Mouse (Mus musculus) CH12.LX (cell line): Measurements from ENCODE around the gene Ncf4. TPM values are rescaled to one million over a fixed set of nuclear protein-coding genes. Genes with fewer than 3 reads are reported as not detected.

ENCODE experiments used
- DNase-seq: peaks from one replicate; pipeline ENCODE4 v3.0.0-alpha.2; 2013; ENCODE audit errors: extremely low read depth
- H3K27ac ChIP-seq: 2 replicates; pipeline ENCODE4 v1.5.1; 2012; ENCODE audit warnings: low read depth, mild to moderate bottlenecking, control low read depth, moderate library complexity; ENCODE audit not compliant: insufficient read depth
- H3K27me3 ChIP-seq: replicated peaks from 2 replicates; pipeline ENCODE3; 2012; ENCODE audit warnings: inconsistent platforms
- H3K36me3 ChIP-seq, 2 experiments: replicated peaks in 1 of 2; 2 replicates each; pipeline versions ENCODE3 to v1.6.1; 2012; ENCODE audit warnings: inconsistent platforms in 1 of 2, low read length in 1 of 2, mild to moderate bottlenecking in 1 of 2, mixed read lengths in 1 of 2, moderate library complexity in 1 of 2; ENCODE audit not compliant: control insufficient read depth in 1 of 2, insufficient read depth in 1 of 2
- H3K4me1 ChIP-seq, 2 experiments: 2 replicates each; pipeline ENCODE4 v1.6.1; 2012; ENCODE audit warnings: inconsistent platforms in 1 of 2, moderate library complexity in 1 of 2; ENCODE audit not compliant: insufficient read depth in 2 of 2, control insufficient read depth in 1 of 2
- H3K4me2 ChIP-seq: 2 replicates; pipeline ENCODE4 v1.6.1; 2012; ENCODE audit warnings: low read depth, mild to moderate bottlenecking, control low read depth; ENCODE audit not compliant: poor library complexity, insufficient read depth, severe bottlenecking
- H3K4me3 ChIP-seq, 3 experiments: fragments of 150-350 bp in 1 of 3; sonication (generic) in 1 of 3; replicated peaks in 1 of 3; 2 replicates each; pipeline versions ENCODE3 to v1.5.1; 2011 to 2012; ENCODE audit warnings: low read depth in 2 of 3, low read length in 2 of 3, mild to moderate bottlenecking in 2 of 3, moderate library complexity in 2 of 3, control low read depth in 1 of 3, improper control_type of control experiment in 1 of 3, inconsistent platforms in 1 of 3, mixed read lengths in 1 of 3; ENCODE audit not compliant: poor library complexity in 1 of 3
- H3K79me2 ChIP-seq: replicated peaks from 2 replicates; pipeline ENCODE4 v1.6.1; 2012; ENCODE audit warnings: mild to moderate bottlenecking, moderate library complexity; ENCODE audit not compliant: control insufficient read depth, poor library complexity, insufficient read depth, severe bottlenecking; ENCODE audit errors: extremely low read depth
- H3K9ac ChIP-seq: 2 replicates; pipeline ENCODE4 v1.6.1; 2012; ENCODE audit warnings: low read depth, mild to moderate bottlenecking, control low read depth, moderate library complexity; ENCODE audit not compliant: insufficient read depth
- H3K9me3 ChIP-seq: replicated peaks from 2 replicates; pipeline ENCODE3; 2012; ENCODE audit warnings: low read length, inconsistent platforms, mixed read lengths
- BHLHE40 ChIP-seq: IDR thresholded peaks from 2 replicates; pipeline ENCODE4 v1.6.1; 2011; ENCODE audit warnings: mild to moderate bottlenecking, low read depth, low read length, improper control_type of control experiment
- CHD2 ChIP-seq: IDR thresholded peaks from 2 replicates; pipeline ENCODE4 v1.6.1; 2011; ENCODE audit warnings: low read length, improper control_type of control experiment
- ELF1 ChIP-seq: IDR thresholded peaks from 2 replicates; pipeline ENCODE4 v1.6.1; 2014; ENCODE audit warnings: low read depth, mild to moderate bottlenecking, inconsistent platforms, low read length, improper control_type of control experiment
- ETS1 ChIP-seq: conservative IDR thresholded peaks from 2 replicates; pipeline ENCODE4 v1.6.1; 2012; ENCODE audit warnings: low read depth, mild to moderate bottlenecking, inconsistent platforms, low read length, improper control_type of control experiment, moderate library complexity
- IRF4 ChIP-seq: IDR thresholded peaks from 2 replicates; pipeline ENCODE4 v1.6.1; 2014; ENCODE audit warnings: low read depth, mild to moderate bottlenecking, inconsistent platforms, low read length, improper control_type of control experiment
- JUN ChIP-seq: IDR thresholded peaks from 2 replicates; pipeline ENCODE4 v1.6.1; 2011; ENCODE audit warnings: low read depth, mild to moderate bottlenecking, low read length, improper control_type of control experiment, moderate library complexity; ENCODE audit not compliant: insufficient read depth
- MAX ChIP-seq: IDR thresholded peaks from 2 replicates; pipeline ENCODE4 v1.6.1; 2011; ENCODE audit warnings: low read length, improper control_type of control experiment
- MEF2A ChIP-seq: IDR thresholded peaks from 2 replicates; pipeline ENCODE4 v1.6.1; 2014; ENCODE audit warnings: low read depth, mild to moderate bottlenecking, inconsistent platforms, low read length, improper control_type of control experiment, borderline replicate concordance
- MXI1 ChIP-seq: IDR thresholded peaks from 2 replicates; pipeline ENCODE4 v1.6.1; 2011; ENCODE audit warnings: mild to moderate bottlenecking, low read depth, low read length, improper control_type of control experiment
- MYC ChIP-seq: IDR thresholded peaks from 2 replicates; pipeline ENCODE4 v1.6.1; 2011; ENCODE audit warnings: low read depth, mild to moderate bottlenecking, improper control_type of control experiment, low read length
- NRF1 ChIP-seq: IDR thresholded peaks from 2 replicates; pipeline ENCODE4 v1.6.1; 2014; ENCODE audit warnings: low read depth, mild to moderate bottlenecking, inconsistent platforms, low read length, improper control_type of control experiment, moderate library complexity
- PAX5 ChIP-seq: IDR thresholded peaks from 2 replicates; pipeline ENCODE4 v1.6.1; 2012; ENCODE audit warnings: low read length, inconsistent platforms, mixed read lengths
- POLR2AphosphoS2 ChIP-seq: IDR thresholded peaks from 2 replicates; pipeline ENCODE4 v1.6.1; 2011; ENCODE audit warnings: low read depth, low read length, improper control_type of control experiment
- SIN3A ChIP-seq: IDR thresholded peaks from 2 replicates; pipeline ENCODE4 v1.6.1; 2012; ENCODE audit warnings: low read length, improper control_type of control experiment, inconsistent platforms
- SMC3 ChIP-seq: IDR thresholded peaks from 2 replicates; pipeline ENCODE4 v1.6.1; 2011; ENCODE audit warnings: low read depth, low read length, improper control_type of control experiment
- TCF12 ChIP-seq: IDR thresholded peaks from 2 replicates; pipeline ENCODE4 v1.6.1; 2014; ENCODE audit warnings: low read depth, mild to moderate bottlenecking, inconsistent platforms, low read length, improper control_type of control experiment
- UBTF ChIP-seq: IDR thresholded peaks from 2 replicates; pipeline ENCODE4 v1.6.1; 2012; ENCODE audit warnings: low read depth, mild to moderate bottlenecking, inconsistent platforms, low read length, improper control_type of control experiment, moderate library complexity
- USF2 ChIP-seq: conservative IDR thresholded peaks from 2 replicates; pipeline ENCODE4 v1.6.1; 2011; ENCODE audit warnings: low read depth, low read length, improper control_type of control experiment
- ZKSCAN1 ChIP-seq: IDR thresholded peaks from 2 replicates; pipeline ENCODE4 v1.6.1; 2012; ENCODE audit warnings: low read depth, inconsistent platforms, low read length, improper control_type of control experiment, borderline replicate concordance
- ZNF384 ChIP-seq: IDR thresholded peaks from 2 replicates; pipeline ENCODE4 v1.6.1; 2012; ENCODE audit warnings: low read depth, low read length, improper control_type of control experiment, inconsistent platforms
- dilution Hi-C: fragments of 300-500 bp; cut with MboI; formaldehyde crosslinking; loops from 2 replicates; pipeline ENCODE4 v1.14.3; 2020; ENCODE audit warnings: low sequenced_read_pairs; ENCODE audit not compliant: extremely low pct_unique_long_range_greater_than_20kb, extremely low pct_ligation_motif_present
- in situ Hi-C: fragments of 300-500 bp; cut with MboI; formaldehyde crosslinking; loops from 3 replicates; pipeline ENCODE4 v1.14.3; 2019; ENCODE audit warnings: low sequenced_read_pairs, low pct_ligation_motif_present, low pct_unique_long_range_greater_than_20kb, mixed read lengths
- polyA plus RNA-seq: library from polyadenylated mRNA; unstranded; fragments of >175 nt; gene quantifications from 2 replicates; pipeline ENCODE4 v1.2.1, GENCODE M21; 2012; ENCODE audit warnings: low read depth; ENCODE audit not compliant: insufficient read length
- total RNA-seq, 2 experiments: library from RNA; depleted of rRNA; stranded (reverse); fragments of 300-350 nt in 1 of 2; fragments of >200 nt in 1 of 2; gene quantifications; 2 replicates each; pipeline ENCODE4 v1.2.3; 2012 to 2014

Gene Ncf4
- total and polyA plus RNA-seq, 3 experiments, result 145 to 339 (median 177) TPM

GRCm38 (mm10) chr15:78247659-78248058, 3.1 kb downstream of the Ncf4 start (continued):
- TF ChIP-seq TCF12, result peak; percentile 98
- TF ChIP-seq USF2, result no peak
- TF ChIP-seq POLR2AphosphoS2, result no peak
- TF ChIP-seq NRF1, result no peak
- no peak for TF ChIP-seq UBTF
- peak; percentile 90 for TF ChIP-seq MEF2A
- TF ChIP-seq ETS1, result peak; percentile 96
- peak; percentile 93 for TF ChIP-seq SIN3A
- TF ChIP-seq IRF4, result peak; percentile 95
- no peak for TF ChIP-seq ZKSCAN1
- TF ChIP-seq PAX5, result no peak
- TF ChIP-seq CHD2, result peak; percentile 90

- Histone ChIP-seq H3K36me3 (peaks cover 47 to 49% of the 10 kb centered on the region in 2 experiments), H3K4me3 (peak overlapping the region in 1 of 3 experiments; percentile 44), H3K9ac (peak overlapping the region; percentile 10; the same call in 1 of the 2 replicates), H3K27me3 (no peaks in the 10 kb centered on the region), H3K4me1 (peaks cover 34 to 62% of the 10 kb centered on the region in 2 experiments), H3K9me3 (no peaks in the 10 kb centered on the region), H3K4me2 (peak overlapping the region; percentile 86), H3K27ac (peak overlapping the region; percentile 98), H3K79me2 (peaks cover 24% of the 10 kb centered on the region)
- in situ Hi-C loops, result loop anchor here (5.0 to 10.0 kb wide), 2 partner anchors 66 to 274 kb away; partner anchors contain the start of gene Eif3d
- DNase-seq, result peak; percentile 68
- peak; percentile 26; the same call in 1 of the 2 replicates for TF ChIP-seq MEF2A
- 0 out of 2 replicates have a peak, but pooled peaks have one; percentile 21 for TF ChIP-seq SMC3
- 0 out of 2 replicates have a peak, but pooled peaks have one; percentile 26 for TF ChIP-seq POLR2AphosphoS2
- no peak for TF ChIP-seq JUN
- no peak; the same call in 1 of the 2 replicates for TF ChIP-seq MAX
- no peak for TF ChIP-seq ZNF384
- peak; percentile 66 for TF ChIP-seq BHLHE40
- peak; percentile 90 for TF ChIP-seq ELF1
- peak; percentile 65; the same call in 1 of the 2 replicates for TF ChIP-seq TCF12
- TF ChIP-seq USF2, result no peak
- peak; percentile 59; the same call in 1 of the 2 replicates for TF ChIP-seq MXI1
- peak; percentile 58; the same call in 1 of the 2 replicates for TF ChIP-seq MYC
- dilution Hi-C loops, result no loop called here
These were observed 3.8 kb downstream of the Ncf4 start for GRCm38 (mm10) chr15:78248410-78248809.
